Mouse (Mus musculus): Measurements from ENCODE around the gene Dek. TPM values are rescaled to one million over a fixed set of nuclear protein-coding genes. Genes with fewer than 3 reads are reported as not detected.

Gene Dek
- polyA plus RNA-seq, 1 experiment from 2014 or later, result 345 TPM

DNA sequence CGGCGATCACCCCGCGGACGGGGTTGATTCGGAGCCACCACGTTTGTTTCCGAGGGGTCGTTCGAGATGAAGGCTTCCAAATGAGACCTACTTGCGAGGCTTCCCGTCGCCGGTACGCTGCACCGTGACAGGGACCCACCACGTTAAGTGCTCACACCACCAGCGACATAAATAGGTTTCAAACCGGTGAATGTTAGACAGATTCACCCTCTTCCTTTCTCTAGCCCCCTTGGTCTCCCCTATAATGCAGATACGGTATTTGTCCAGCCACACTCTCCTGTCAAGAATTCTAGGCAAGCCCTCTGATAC, 533 bp upstream of the Dek start:
- Histone ChIP-seq H3K27ac (replicated peaks; ENCODE audit: low read depth, low read length) (peak overlapping the region; percentile 100), H3K4me3 (ENCODE audit: low read depth, low read length) (peak overlapping the region; percentile 96), H3K4me2 (ENCODE audit: low read depth, low read length) (peak overlapping the region; percentile 64), H3K27me3 (ENCODE audit: control insufficient read depth, insufficient read depth, low read length) (no peaks in the 10 kb centered on the region), H3K4me1 (ENCODE audit: control insufficient read depth, insufficient read depth, low read length) (peaks cover 2% of the 10 kb centered on the region; the same call in 1 of the 2 replicates), H3K9me3 (replicated peaks; ENCODE audit: control insufficient read depth, low read length) (no peaks in the 10 kb centered on the region), H3K9ac (replicated peaks; ENCODE audit: low read length) (peak overlapping the region; percentile 99), H3K36me3 (replicated peaks; ENCODE audit: control insufficient read depth, insufficient read depth, low read depth, low read length) (no peaks in the 10 kb centered on the region)
- DNase-seq (ENCODE audit: low spot score), result no peak
- under 1% methylated on average over 20 of the region's 20 CpGs for WGBS
- peak; percentile 31 for ATAC-seq (replicated peaks; ENCODE audit: insufficient number of reproducible peaks, low FRiP score, low TSS enrichment, low read depth)

DNA sequence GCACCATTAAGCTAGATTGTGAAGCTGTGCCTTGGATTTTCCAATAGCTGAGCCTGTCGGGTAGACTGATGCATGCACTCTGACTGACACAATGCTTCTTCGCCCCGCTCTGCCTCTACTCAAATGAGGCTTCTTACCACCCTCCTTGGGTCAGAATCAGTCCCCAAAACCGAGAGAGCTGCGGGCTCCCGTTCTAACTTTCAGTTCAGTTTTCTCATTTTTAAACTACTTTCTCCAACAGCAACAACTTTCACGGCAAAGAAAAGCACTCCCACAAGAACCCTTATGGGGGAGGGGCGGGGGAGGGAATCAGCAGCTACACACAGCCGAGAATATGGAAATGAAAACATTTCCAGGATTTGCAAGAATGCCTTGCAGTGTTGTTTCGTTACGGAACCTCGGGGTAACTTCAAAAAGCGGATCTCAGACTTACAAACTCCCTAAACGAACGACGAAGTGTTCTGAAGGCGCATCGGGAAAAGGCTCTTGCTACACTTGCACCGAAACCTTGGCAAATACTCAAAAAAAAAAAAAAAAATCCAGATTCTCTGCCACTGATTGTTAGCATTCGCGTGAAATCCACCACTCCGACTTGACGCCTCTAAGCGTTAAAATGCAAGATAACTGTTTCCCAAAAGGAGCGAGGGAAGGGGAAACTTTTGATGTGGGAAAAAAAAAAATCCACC, 1.0 kb downstream of the Dek start:
- WGBS, result under 1% methylated on average over 25 of the region's 25 CpGs
- peak; percentile 62 for DNase-seq (ENCODE audit: low spot score)
- peak overlapping the region; percentile 96 for H3K4me3 ChIP-seq (ENCODE audit: low read depth, low read length)
- H3K4me2 ChIP-seq (ENCODE audit: low read depth, low read length), result peak overlapping the region; percentile 40
- H3K27ac ChIP-seq (replicated peaks; ENCODE audit: low read depth, low read length), result peak overlapping the region; percentile 100
- H3K9me3 ChIP-seq (replicated peaks; ENCODE audit: control insufficient read depth, low read length), result no peaks in the 10 kb centered on the region
- peak overlapping the region; percentile 99 for H3K9ac ChIP-seq (replicated peaks; ENCODE audit: low read length)
- no peak for ATAC-seq (replicated peaks; ENCODE audit: insufficient number of reproducible peaks, low FRiP score, low TSS enrichment, low read depth)
- no peaks in the 10 kb centered on the region for H3K27me3 ChIP-seq (ENCODE audit: control insufficient read depth, insufficient read depth, low read length)
- H3K36me3 ChIP-seq (replicated peaks; ENCODE audit: control insufficient read depth, insufficient read depth, low read depth, low read length), result no peaks in the 10 kb centered on the region
- peaks cover 2% of the 10 kb centered on the region; the same call in 1 of the 2 replicates for H3K4me1 ChIP-seq (ENCODE audit: control insufficient read depth, insufficient read depth, low read length)

DNA sequence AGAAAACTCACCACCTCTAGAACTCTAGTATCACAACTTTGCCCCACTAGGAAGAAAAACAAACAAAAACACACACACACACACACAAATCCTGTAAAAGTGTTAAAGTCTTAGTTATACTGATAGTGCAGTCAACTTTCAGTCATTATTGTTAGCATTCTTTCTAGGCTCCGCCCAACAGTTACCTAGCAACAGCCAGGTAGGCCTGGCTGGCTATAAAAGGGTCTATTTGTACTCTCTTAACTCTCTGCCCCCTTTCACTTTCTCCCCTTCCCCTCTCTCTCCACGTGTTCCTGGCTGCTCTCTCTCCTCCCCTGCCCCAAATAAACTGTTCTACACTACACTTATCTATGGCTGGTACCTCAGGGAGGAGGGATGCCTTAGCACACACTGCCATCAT, 1.9 kb downstream of the Dek start:
- peak overlapping the region; percentile 32; the same call in 1 of the 2 replicates for H3K9ac ChIP-seq (replicated peaks; ENCODE audit: low read length)
- H3K4me3 ChIP-seq (ENCODE audit: low read depth, low read length), result peak overlapping the region; percentile 96
- no peaks in the 10 kb centered on the region for H3K27me3 ChIP-seq (ENCODE audit: control insufficient read depth, insufficient read depth, low read length)
- no peak for DNase-seq (ENCODE audit: low spot score)
- no peak for ATAC-seq (replicated peaks; ENCODE audit: insufficient number of reproducible peaks, low FRiP score, low TSS enrichment, low read depth)
- WGBS, result 28% methylated on average over 2 of the region's 2 CpGs
- H3K4me2 ChIP-seq (ENCODE audit: low read depth, low read length), result peak overlapping the region; percentile 40
- no peaks in the 10 kb centered on the region for H3K36me3 ChIP-seq (replicated peaks; ENCODE audit: control insufficient read depth, insufficient read depth, low read depth, low read length)
- peaks cover 2% of the 10 kb centered on the region; the same call in 1 of the 2 replicates for H3K4me1 ChIP-seq (ENCODE audit: control insufficient read depth, insufficient read depth, low read length)
- no peaks in the 10 kb centered on the region for H3K9me3 ChIP-seq (replicated peaks; ENCODE audit: control insufficient read depth, low read length)
- H3K27ac ChIP-seq (replicated peaks; ENCODE audit: low read depth, low read length), result no peak overlapping the region

DNA sequence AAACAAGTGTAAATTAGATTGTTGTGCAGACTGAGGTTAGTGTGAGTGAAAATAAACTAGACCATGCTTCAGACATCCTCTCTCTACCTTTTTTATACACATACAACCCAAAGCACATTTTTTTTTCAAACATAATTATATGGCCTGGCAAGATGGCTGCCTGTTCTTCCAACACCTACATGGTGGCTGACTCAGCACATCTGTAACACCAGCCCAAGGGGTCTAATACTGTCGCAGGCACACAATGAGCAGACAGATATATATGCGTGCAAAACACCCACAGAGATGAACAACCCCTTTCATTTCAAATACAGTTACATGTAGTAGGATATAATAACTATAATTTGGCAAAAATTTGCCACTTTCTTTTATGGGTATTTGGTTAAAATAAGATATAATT, 5.4 kb downstream of the Dek start:
- Histone ChIP-seq H3K9ac (replicated peaks; ENCODE audit: low read length) (no peak overlapping the region), H3K4me3 (ENCODE audit: low read depth, low read length) (no peak overlapping the region), H3K27me3 (ENCODE audit: control insufficient read depth, insufficient read depth, low read length) (no peaks in the 10 kb centered on the region), H3K4me2 (ENCODE audit: low read depth, low read length) (no peak overlapping the region), H3K9me3 (replicated peaks; ENCODE audit: control insufficient read depth, low read length) (no peaks in the 10 kb centered on the region), H3K27ac (replicated peaks; ENCODE audit: low read depth, low read length) (no peak overlapping the region), H3K36me3 (replicated peaks; ENCODE audit: control insufficient read depth, insufficient read depth, low read depth, low read length) (peaks cover 2% of the 10 kb centered on the region; the same call in 1 of the 2 replicates), H3K4me1 (ENCODE audit: control insufficient read depth, insufficient read depth, low read length) (peaks cover 2% of the 10 kb centered on the region; the same call in 1 of the 2 replicates)
- ATAC-seq (replicated peaks; ENCODE audit: insufficient number of reproducible peaks, low FRiP score, low TSS enrichment, low read depth) (no peak), DNase-seq (ENCODE audit: low spot score) (no peak)
- 93% methylated on average over 2 of the region's 2 CpGs for WGBS

DNA sequence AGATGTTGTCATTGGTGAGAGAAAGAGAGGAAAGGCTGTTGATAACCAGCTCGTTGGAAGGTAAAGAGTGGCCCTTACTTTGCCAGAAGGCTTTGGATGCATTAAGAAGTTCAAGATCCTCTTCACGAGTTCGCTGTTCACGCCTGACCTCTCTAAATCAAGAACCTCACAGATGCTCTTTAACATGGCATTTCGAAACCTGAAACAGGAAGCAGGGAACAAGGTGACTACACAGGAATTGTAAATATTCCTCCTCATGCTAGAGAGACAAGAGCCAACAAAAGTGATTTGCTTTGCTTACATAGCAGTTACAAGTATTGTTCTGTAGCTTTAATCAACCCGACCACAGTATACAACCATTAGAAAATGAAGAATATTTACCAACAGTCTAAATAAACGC, 6.7 kb downstream of the Dek start:
- no peaks in the 10 kb centered on the region for H3K9me3 ChIP-seq (replicated peaks; ENCODE audit: control insufficient read depth, low read length)
- ATAC-seq (replicated peaks; ENCODE audit: insufficient number of reproducible peaks, low FRiP score, low TSS enrichment, low read depth) (no peak), DNase-seq (ENCODE audit: low spot score) (no peak)
- H3K9ac ChIP-seq (replicated peaks; ENCODE audit: low read length), result no peak overlapping the region
- no peak overlapping the region for H3K4me3 ChIP-seq (ENCODE audit: low read depth, low read length)
- no peaks in the 10 kb centered on the region for H3K27me3 ChIP-seq (ENCODE audit: control insufficient read depth, insufficient read depth, low read length)
- H3K4me2 ChIP-seq (ENCODE audit: low read depth, low read length), result no peak overlapping the region
- 89% methylated on average over 7 of the region's 7 CpGs for WGBS
- peaks cover 5% of the 10 kb centered on the region for H3K36me3 ChIP-seq (replicated peaks; ENCODE audit: control insufficient read depth, insufficient read depth, low read depth, low read length)
- H3K27ac ChIP-seq (replicated peaks; ENCODE audit: low read depth, low read length), result no peak overlapping the region
- peaks cover 2% of the 10 kb centered on the region; the same call in 1 of the 2 replicates for H3K4me1 ChIP-seq (ENCODE audit: control insufficient read depth, insufficient read depth, low read length)

DNA sequence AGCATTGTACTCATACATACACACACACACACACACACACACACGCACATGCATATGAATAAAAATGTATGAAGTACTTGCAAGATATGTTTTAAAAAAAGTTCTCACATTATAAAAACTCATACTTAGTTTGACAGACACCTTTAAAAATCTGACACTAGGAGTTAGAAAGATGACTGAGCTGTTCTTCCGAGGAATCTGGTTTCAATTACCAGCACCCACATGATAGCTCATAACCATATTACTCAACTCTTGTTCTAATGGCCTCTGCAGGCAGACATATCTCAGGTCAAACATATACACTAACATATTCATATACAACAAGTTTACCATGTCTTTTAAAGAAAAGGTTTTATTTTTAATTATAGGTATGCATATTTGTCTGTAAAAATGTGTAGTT, 9.4 kb downstream of the Dek start:
- H3K27me3 ChIP-seq (ENCODE audit: control insufficient read depth, insufficient read depth, low read length), result no peaks in the 10 kb centered on the region
- peaks cover 8% of the 10 kb centered on the region for H3K36me3 ChIP-seq (replicated peaks; ENCODE audit: control insufficient read depth, insufficient read depth, low read depth, low read length)
- H3K27ac ChIP-seq (replicated peaks; ENCODE audit: low read depth, low read length), result no peak overlapping the region
- H3K9ac ChIP-seq (replicated peaks; ENCODE audit: low read length), result no peak overlapping the region
- DNase-seq (ENCODE audit: low spot score), result no peak
- no peak overlapping the region for H3K4me2 ChIP-seq (ENCODE audit: low read depth, low read length)
- no peak overlapping the region for H3K4me3 ChIP-seq (ENCODE audit: low read depth, low read length)
- no peaks in the 10 kb centered on the region for H3K9me3 ChIP-seq (replicated peaks; ENCODE audit: control insufficient read depth, low read length)
- 78% methylated on average over 2 of the region's 2 CpGs for WGBS
- H3K4me1 ChIP-seq (ENCODE audit: control insufficient read depth, insufficient read depth, low read length), result no peaks in the 10 kb centered on the region
- no peak for ATAC-seq (replicated peaks; ENCODE audit: insufficient number of reproducible peaks, low FRiP score, low TSS enrichment, low read depth)

DNA sequence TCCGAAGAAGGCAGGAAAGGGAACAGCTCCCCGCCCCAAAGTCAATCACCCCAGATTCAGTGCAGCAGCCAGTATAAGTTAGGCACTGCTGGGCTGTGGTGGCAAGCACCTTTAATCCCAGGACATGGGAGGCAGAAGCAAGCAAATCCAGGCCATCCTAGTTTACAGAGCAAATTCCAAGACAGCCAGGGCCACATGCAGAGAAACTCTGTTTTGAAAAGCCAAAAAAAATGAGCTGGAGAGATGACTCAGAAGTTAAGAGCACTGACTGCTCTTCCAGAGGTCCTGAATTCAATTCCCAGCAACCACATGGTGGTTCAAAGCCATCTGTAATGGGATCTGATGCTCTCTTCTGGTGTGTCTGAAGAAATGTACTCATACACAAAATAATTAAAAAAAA, 12.2 kb downstream of the Dek start:
- DNase-seq (ENCODE audit: low spot score) (no peak), ATAC-seq (replicated peaks; ENCODE audit: insufficient number of reproducible peaks, low FRiP score, low TSS enrichment, low read depth) (no peak)
- H3K4me1 ChIP-seq (ENCODE audit: control insufficient read depth, insufficient read depth, low read length), result no peaks in the 10 kb centered on the region
- WGBS, result 98% methylated on average over 2 of the region's 2 CpGs
- H3K9me3 ChIP-seq (replicated peaks; ENCODE audit: control insufficient read depth, low read length), result no peaks in the 10 kb centered on the region
- no peaks in the 10 kb centered on the region for H3K27me3 ChIP-seq (ENCODE audit: control insufficient read depth, insufficient read depth, low read length)
- H3K4me2 ChIP-seq (ENCODE audit: low read depth, low read length), result no peak overlapping the region
- H3K27ac ChIP-seq (replicated peaks; ENCODE audit: low read depth, low read length), result no peak overlapping the region
- H3K9ac ChIP-seq (replicated peaks; ENCODE audit: low read length), result no peak overlapping the region
- peaks cover 13% of the 10 kb centered on the region for H3K36me3 ChIP-seq (replicated peaks; ENCODE audit: control insufficient read depth, insufficient read depth, low read depth, low read length)
- no peak overlapping the region for H3K4me3 ChIP-seq (ENCODE audit: low read depth, low read length)

DNA sequence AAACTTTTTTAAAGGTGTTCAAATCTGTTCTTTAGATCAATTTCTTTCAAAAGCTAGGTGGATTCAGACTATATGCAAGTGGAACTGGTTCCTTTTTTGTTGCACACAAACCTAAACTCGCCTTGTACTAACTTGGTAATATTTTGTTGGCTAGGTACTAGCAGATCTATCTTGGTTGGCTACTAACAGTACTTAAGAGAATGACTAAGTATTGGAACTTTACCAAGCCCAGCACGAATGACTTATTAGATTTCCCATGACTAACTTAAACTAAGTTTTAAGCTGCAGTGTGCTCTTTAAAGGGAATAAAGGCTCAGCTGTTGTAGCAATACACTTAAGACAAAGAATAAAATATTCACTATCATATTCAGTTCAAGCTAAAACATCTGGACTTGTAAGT, 16.7 kb downstream of the Dek start:
- no peaks in the 10 kb centered on the region for H3K27me3 ChIP-seq (ENCODE audit: control insufficient read depth, insufficient read depth, low read length)
- 91% methylated on average over 2 of the region's 2 CpGs for WGBS
- DNase-seq (ENCODE audit: low spot score), result no peak
- peaks cover 8% of the 10 kb centered on the region for H3K36me3 ChIP-seq (replicated peaks; ENCODE audit: control insufficient read depth, insufficient read depth, low read depth, low read length)
- no peak overlapping the region for H3K27ac ChIP-seq (replicated peaks; ENCODE audit: low read depth, low read length)
- H3K4me1 ChIP-seq (ENCODE audit: control insufficient read depth, insufficient read depth, low read length), result no peaks in the 10 kb centered on the region
- H3K4me3 ChIP-seq (ENCODE audit: low read depth, low read length), result no peak overlapping the region
- H3K4me2 ChIP-seq (ENCODE audit: low read depth, low read length), result no peak overlapping the region
- H3K9me3 ChIP-seq (replicated peaks; ENCODE audit: control insufficient read depth, low read length), result no peaks in the 10 kb centered on the region
- no peak overlapping the region for H3K9ac ChIP-seq (replicated peaks; ENCODE audit: low read length)
- ATAC-seq (replicated peaks; ENCODE audit: insufficient number of reproducible peaks, low FRiP score, low TSS enrichment, low read depth), result no peak
